Mouse (Mus musculus): ENCODE measurements at regions not wholly inside any gene's neighbourhood (a gene's known extent, or its start where the extent isn't known, plus 50 kb on each side); places are given as distances from the start of the nearest gene placed in this dataset.

DNA sequence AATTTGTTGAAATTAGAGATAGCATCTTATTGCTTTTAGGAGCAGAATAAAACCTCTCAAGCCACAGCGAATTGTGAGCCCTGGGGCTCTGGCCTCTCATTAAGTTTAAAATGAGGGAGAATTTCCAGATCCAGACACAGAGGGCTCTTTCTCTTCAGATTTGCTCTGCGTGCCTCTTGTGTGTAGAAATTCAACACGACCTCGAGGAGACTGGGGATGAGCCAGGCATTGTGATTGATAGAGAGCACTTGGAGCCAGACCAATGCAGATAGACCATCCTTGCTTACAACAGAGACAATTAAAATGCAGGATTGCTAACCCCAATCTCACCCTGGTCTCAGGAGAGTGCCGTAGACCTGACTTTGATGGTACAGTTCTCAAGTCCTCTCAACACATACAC, 121.9 kb upstream of the Gas1 start:
- no peak for DNase-seq (ENCODE audit: low spot score)

DNA sequence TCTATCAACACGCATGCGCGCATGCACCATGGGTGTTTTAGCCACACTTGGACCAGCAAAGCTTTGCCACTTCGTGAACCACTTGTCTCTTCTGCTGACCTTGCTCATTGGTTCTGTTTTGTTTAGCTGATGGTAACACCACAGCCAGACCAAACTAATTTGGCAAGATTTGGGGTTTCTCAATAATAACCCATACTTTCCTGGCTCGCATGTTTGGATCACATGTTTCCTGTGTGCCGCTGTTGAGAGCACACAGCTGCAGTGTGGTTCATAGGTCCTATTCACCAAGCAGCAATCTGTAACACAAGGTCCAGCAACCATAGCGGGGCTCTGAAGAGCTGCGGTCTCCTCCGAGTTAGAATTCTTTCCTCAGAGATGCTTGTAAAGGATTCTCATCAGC, 126.4 kb upstream of the Gas1 start:
- DNase-seq (ENCODE audit: low spot score) = no peak

DNA sequence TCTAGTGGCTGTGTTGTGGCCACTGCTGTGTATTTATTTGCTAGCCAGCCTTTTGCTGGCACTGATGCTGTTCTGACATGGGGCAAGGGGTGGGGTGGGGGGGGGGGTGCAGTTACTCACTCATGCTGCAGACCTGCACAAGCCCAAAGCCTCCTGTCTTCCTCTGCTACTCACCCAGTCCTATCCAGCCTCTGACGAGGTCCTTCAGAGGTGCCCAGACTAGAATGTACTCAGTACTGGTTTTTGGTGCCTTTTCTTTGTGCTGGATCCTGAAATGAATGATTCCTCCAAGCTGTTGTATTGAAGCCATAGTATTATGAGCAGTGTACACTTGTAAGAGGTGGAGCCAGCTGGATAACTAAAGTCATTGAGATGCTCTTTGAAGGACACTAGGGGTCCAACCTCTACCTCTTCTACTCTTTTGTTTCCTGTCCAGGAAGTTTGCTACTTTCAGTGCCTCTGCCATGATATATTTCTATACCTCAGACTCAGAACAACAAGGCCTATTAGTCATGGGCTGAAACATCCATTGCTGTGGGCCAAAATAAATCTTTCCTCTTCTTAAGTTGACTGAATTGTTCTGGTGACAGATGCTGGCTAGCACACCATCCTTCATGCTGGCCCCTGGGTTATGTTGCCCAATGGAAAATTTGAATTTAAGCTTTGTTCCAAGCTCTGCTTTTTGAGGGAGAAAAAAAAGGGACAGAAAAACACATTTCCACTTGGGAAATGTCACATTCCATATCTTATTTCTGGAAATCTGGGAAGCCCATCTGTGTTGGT, 128.1 kb upstream of the Gas1 start:
- DNase-seq (ENCODE audit: low spot score) = no peak

DNA sequence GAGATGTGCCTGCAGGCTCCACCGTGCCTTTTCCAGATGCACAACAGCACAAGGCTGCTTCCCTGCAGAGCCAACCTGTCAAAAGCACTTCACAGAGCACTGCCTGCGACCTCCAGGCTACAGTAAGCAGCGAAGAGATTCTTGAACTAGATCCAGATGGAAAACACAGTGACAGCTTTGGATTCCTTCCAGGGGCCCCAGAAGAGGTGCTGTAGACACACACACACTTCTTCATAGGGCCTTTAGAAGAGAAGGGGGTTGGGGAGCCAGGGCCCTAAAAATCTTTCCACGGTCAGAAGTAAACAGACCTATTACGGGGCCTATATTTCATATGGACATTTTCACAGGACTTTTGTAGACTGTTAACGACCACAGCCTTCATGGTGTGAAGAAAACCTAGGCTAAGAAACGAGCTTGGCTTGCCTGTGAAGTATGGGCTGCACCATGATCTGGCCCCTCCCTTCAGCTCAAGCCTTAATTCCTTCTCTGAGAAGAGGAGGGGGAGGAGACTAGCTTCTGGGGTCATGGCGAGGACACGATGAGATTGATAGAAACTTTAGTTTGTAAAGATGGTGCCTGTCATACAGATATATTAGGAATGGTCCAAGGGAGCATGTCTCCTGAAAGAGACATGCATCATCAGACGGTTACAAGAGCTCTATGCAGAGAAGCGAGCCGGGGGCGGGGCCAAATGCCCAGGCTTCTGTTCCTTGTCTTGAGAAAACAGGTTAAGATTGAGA, 131.1 kb upstream of the Gas1 start:
- DNase-seq (ENCODE audit: low spot score) = peak; percentile 71

DNA sequence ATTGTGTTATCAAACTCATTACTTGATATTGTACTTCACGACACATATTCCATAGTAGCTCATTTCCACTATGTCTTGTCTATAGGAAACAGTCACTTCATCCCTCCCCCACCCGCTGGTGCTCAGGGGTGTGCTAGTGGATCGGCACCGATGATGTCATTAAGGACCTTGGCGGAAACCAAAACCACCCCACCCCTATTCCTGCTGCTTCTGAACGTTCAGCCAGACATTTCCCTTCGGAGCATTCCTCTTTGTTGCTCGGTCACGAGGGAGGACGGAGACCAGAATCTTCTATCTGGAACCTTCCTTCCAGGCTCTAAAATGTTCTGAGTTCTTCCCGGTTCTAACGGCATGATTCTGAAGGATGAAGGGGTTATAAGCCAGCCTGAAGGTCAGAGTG, 132.3 kb upstream of the Gas1 start:
- no peak for DNase-seq (ENCODE audit: low spot score)

DNA sequence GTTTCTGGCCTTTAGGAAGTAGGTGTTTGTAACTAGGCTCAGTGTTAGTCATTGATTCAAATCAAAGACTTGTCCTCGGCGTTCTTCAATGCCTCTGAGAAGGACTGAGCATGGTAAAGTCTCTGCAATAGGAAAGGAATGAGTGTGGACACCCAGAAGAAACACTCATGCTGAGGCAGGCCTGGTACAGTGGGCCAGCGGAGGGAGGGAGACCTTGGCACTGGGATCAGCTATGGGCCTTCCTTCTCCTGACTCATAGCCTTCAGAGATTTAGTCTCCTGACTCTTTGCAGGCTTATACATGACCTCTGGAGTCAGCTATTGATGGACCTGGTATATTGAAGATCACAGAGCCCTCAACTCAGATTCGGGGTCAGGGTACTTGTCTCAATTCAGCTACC, 132.8 kb upstream of the Gas1 start:
- no peak for DNase-seq (ENCODE audit: low spot score)

DNA sequence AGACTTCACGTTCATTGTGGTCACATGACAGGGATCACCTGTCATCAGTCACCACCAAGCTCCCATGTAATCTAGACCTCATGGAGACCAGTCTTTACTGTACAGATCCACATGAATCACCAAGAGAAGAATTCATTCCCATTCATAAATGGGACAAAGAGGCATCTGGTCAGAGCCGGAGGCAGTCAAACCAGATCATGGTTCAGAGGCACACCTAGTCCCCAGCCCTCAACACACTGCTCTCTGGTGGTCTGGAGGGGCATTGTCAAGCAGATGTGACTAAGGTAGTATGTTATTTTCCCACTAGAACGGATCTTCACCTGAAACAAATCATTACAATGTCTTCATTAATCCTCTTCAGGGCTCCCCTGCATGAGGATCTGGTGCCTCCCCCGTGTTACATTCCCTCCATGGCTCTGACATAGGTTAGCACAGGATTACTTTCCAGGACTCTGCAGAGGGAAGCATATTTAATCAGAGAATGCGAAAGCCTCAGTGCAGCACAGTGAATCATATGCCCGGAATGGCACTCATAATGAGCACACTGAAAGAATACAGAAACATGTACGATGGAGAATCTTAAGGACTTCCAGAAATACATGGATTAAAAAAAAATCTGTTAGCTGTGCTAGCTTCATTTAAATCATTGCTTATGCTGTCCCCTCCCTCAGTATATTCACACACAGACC, 135.4 kb upstream of the Gas1 start:
- DNase-seq (ENCODE audit: low spot score) = no peak

DNA sequence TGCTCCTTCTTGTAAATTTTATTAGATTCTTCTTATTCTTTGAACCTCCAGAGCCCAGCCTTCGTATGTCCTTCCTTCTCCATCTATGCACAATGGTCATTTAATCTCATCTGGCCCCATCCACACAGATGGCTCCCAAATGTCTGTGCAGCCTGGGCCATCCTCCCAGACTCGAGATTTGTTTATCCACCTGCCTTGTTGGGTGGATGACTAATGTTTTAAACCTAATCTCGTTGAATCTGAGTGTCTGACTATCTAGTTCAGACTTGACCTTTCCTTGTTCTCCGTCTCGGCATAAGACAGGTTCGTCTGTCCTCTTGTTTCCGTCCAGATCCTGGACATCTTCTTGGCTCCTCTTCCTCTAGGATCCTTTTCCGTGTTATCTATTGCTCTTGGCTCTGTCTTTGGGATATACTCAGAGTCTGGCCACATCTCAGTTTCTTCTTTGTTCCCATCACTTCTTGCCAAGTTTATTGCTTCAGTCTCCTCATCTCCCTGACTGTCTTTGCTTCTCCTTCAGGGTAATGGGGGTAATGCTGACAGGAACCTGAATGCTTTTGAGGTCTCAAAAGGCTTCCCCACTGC, 141.4 kb upstream of the Gas1 start:
- no peak for DNase-seq (ENCODE audit: low spot score)

DNA sequence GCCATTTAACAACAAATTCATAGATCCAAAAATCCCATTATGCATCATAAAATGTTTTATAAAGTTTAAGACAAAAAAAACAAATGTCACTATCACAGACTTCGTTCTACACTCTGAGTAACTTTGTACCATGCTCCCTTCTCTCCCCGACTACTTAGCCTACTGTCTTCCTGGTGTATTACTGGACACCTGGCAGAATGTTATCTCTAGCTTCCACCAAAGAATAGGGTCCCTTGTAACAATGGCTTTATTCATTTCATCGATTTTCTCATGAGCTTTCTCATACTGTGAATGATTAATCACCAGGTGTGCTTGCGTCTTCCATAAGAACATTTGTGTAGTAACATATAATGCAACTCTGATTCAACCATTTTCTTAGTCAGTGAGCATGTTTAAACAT, 142.1 kb upstream of the Gas1 start:
- DNase-seq (ENCODE audit: low spot score) = no peak

DNA sequence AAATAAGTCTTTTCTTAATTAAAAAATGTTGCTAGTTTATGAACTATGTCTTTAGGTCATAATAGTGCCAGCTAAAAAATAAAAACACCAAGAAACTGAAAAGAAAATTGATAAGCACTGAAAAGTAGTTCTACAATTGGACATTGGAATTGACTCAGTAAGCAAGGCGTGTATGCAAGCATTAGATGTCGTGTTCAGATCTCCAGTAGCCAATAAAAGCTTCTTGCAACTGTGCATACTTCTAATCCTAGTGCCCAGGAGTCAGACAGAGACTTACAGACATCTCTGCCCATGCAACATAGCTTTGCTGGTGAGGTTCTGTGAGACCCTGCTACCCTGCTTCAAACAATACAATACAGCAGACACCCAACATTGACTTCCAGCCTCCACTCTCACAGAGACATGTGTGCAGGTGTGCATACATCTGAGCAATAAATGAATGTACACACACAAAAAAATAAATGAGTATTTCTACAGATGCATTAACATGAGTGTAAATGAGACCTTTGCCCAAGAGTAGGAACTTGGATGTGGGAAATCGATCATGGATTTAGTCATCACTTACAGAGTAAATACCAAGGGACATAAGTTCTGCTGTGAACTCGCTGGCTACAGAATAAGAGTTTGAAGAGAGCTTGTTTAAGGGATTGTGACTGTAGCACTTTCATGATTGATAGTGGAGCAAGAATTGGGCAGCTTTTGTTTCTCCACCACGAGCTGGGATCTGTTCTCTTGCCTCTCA, 142.9 kb upstream of the Gas1 start:
- DNase-seq (ENCODE audit: low spot score) = no peak

DNA sequence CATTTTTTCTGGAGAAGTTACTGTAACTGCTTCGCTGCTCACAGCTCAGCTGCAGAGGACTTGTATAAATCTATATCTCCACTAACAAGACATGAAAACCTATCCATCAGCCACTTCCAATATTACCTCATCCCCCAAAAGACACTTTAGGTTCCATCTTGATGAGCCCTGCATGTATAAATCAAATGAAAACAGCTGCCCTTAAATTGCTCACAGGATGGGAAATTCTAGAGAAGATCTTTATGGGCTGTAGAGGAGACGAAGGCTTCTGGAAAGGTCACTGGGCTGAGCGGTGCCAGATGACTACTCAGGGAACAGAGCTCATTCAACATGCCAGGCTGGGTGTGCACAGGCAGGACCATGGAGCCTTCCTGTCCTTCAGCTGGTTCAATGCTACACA, 145.4 kb upstream of the Gas1 start:
- no peak for DNase-seq (ENCODE audit: low spot score)

DNA sequence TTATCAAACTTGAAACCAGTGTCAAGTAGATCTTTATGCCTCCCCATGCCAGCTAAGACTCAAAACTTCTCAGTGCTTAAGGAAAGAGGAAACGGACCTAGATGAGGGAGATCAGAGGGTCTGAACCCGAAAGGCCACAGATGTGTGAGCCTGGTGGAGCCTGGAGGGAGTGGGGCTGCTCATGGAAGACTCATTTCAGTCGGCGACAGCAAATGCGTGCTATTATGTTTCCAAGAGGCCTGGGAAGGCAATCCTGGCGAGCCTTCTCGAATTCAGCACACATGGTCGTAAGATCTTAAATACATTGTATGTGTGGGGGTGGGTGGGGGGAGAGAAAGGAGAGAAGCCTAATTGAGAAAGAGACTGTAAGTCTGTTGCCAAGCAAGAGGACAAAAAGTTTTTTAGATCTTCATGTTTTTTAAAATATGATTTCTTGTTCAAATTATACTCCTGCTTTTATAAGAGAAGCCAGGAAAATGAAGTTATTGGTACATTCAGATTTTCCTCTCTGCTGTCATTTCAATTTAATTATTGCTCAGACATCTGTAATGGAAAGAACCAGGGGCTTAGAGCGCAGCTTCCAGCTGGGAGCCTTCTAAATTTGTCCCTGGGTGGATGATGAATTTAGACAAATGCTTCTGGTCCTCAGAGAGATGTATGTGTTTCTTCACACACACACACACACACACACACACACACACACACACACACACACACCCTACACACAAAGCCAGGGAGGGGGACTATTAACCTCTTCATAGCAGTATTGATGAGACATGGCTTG, 153.5 kb upstream of the Gas1 start:
- no peak for DNase-seq (ENCODE audit: low spot score)

DNA sequence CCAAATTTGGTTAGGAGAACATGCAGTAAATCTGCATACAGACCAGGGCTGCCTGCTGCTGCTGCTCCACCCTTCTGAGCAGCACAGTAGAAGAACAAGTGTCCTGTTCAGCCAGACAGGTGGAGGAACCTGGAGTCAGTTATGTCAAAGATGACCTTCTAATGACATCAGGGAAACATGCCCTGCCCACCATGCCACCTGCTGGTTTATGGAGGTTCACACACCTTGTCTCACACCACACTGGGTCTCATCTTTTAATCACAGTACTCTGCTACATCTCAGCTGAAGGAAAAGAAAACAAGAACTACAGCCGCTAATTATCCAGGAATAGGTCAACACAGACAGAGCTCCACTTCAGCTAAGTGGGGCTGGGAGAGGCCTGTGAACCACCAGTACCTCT, 159.0 kb upstream of the Gas1 start:
- DNase-seq (ENCODE audit: low spot score) = no peak

DNA sequence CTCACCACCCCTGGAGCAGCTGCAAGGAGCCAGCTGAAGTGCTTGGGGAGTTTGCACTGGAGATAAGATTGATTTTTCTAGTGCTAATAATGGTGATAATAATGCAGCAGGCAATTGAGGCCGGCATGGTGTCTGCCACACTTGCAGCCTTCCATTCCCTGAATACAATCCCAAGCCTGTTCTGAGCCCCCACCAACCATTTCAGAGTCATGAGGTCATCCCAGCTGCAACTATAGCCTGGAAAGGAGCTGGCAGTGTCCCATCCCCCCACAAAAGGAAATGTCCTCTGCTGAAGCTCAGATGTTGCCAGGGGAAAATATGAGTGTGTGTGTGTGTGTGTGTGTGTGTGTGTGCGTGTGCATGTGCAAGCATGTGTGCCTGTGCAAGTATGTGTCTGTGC, 160.2 kb upstream of the Gas1 start:
- DNase-seq (ENCODE audit: low spot score) = peak; percentile 55

DNA sequence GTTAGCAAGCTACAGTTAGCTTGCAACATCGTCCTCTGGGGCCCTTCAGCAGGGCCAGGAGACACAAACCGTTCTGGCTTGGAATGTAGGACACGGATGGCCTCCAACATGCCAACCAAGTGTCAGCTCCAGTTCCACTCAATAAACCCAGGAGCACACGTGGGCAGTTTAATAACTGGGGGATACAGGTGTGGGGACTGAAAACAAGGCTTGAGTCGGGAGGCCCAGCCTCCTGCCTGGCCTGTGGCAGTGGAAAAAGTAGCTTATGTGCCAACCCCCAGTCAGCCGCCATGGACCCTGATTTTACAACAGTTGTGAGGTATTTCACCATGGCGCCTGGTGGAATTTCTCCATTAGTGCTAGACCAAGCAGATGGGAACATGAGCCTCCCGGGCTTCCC, 160.9 kb upstream of the Gas1 start:
- DNase-seq (ENCODE audit: low spot score) = no peak

DNA sequence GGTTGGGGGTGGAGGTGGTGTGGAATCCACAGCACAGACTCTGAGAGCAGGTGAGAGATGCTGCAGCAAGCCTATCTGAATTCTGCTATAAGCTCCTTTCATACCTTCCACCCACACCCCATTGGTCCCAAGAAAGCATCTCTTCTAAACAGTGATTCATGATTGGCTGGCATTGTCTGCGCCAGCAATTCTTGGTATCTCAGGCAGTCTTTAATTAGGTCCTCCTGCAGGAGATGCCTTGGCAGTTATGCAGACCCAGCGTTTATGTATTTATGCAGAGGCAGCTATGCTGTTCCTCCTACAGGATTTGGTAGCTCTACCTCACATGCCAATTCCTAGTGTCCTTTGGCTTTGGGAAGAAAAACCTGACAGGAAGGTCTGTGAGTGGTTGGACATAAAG, 162.9 kb upstream of the Gas1 start:
- no peak for DNase-seq (ENCODE audit: low spot score)

DNA sequence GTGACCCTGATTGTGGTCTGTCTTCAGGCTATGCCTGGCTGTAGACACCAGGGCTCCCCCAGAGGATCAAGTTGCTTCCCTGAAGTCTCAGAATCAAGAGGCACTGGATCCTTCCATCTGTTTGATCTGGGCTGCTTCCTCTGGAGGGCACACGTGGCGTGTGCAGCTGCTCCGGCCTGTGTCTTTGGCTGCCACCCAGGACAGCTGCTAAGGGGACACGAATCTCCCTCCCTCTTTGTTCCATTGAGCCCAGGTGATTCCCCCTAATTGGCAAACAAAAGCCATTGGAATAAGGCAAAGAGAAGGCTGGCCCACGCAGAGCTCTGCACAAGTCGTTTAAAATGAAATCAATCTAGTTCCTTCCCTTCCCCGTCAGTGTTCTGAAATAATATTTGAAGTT, 170.7 kb upstream of the Gas1 start:
- DNase-seq (ENCODE audit: low spot score) = no peak

DNA sequence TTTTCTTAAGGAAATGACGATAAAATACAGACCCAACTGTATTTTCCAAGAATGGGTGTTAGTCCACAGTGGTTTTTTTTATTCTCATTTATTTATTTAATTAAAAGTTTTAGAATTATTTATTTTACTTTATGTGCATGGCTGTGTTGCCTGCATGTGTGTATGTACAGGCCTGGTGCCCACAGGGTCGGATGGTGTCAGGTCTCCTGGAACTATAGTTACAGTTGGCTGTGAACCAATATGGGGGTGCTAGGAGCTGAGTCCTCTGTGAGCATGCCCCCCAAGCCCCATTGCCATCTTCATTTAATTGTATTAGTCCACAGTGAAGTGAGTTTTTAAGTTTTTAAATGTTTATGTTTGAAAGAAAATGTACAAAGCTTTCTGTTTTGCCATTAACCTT, 171.3 kb upstream of the Gas1 start:
- DNase-seq (ENCODE audit: low spot score) = no peak

DNA sequence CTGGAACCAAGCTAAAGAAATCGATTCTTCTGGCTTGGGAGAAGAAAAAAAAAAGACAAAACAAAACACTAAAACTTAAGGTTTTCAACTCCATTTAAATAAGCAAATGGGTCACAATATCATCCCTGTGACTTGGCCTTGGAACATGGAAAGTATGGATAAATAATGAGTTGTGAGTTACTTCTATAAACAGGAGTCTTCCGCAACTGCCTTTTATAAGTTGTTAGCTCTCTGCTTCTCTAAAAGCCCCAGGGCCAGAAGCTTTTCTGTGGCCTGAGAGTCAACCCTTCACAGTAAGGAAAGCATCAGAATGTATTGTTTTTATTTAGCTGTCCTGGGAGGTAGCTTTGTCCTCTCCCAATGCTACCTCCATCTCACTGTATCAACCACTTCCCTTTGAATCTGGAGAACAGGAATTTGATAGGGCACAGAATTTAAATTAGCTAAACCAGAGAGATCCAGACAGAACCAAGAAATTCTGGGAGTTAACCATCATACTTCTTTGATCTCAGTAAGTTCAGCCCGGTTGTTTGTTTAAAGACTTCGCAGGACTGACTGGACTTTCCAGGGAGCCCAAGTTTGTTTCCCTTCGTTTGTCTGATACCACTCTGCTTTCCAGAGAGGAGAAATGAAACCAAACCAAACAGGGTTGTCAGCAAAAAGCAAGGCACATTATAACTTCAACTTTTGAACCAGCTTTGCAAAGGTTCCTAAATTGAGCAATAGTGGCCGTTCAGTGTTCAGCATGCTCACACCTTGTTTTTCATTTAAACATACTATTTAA, 178.7 kb upstream of the Gas1 start:
- no peak for DNase-seq (ENCODE audit: low spot score)

DNA sequence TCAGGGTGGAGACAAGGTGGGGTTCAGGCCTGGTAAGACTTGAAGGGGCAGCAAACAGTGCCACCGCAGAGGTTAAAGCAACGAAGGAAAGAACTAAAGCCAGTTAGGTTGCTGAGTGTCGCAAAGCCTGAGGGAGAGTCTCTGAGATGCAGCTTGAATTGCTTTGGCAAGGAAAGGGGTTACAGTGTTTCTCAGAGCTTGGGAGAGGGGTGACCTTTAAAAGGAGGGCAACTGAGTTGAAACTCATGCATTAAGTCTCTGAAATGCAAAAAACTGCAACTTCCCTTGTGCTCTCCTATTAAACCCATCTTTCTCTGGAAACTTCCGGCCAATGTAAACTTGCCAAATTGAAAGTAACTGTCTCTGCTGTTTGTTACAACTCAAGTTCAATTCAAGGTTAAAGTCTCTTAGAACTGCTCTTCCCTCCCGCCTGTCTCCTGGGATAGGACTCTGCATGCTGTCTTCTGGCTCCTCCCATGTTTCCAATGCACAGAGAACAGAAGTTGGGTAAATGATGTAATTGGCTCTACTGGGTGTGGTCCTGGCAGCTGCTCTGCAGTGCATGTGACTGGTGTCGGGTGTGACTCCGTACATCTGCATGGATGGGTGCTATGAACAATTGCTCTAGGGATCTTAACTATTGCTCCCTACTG, 181.4 kb upstream of the Gas1 start:
- DNase-seq (ENCODE audit: low spot score) = no peak
